ENCODE assay signal across 9 mouse cellular contexts in the genomic region with DNA sequence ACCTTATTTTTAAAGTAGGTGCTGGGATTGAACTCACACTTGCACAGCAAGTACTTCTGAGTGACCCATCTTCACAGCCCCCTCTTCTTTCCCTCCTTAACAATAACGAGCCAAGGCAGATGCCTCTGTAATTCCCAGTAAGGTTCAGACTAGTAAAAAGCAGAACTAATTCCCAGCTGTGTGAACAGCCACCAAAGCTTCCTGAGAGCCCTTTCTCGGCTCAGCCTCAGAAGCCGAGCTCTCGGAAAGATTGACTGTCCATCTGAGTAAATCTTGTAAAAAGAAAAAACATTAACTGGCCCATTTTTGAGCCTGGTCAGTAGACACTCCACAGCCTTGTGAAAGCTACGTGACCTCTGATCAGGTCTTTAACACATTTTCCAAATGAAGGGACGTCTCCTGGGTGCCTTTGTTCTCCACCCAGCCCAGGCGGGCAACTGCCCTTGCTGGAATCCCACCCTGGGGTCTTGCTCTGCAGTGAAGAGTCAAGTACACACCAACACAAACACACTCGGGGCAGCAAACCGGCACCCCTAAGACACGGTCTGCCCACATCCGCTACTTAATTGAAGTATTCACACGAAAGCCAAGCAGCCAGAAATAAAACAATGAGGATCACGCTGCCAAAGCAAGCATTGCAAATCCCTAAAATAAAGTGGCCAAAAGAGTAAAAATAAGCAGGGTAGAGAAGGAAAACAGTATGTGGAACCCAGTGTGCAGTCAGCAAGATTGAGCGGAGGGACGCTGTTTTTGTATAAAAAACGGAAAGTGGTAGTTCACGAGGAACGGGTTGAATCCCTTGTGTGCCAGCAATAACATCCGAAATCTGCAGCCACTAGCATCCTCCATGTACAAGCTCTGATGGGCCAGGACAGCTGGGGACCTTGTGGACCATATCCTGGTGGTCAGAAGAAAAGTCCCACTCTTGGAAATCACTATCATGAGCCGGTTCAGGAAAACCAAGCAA.
A peak's percentile ranks its signal among the peaks of the same experiment; 100 is the strongest.
DNase-seq lines count a peak whose midpoint lies in the region; ATAC-seq and TF ChIP-seq lines count a peak whose summit lies in the region.
"Had no signal": no experiment of that assay in that cellular context is flagged by ENCODE, and none has a peak within 500 bp of the region (broad histone marks: within the 10 kb centered on the region; RNA-seq: fewer than 3 reads in every experiment).

No protein-coding gene starts in this region.

- H3K9ac ChIP-seq in hindbrain, embryonic 11.5 days (ENCODE audit: low read depth, low read length): no peak overlapping the region
- no peak overlapping the region for H3K9ac ChIP-seq in midbrain, embryonic 15.5 days

- whole genome bisulfite sequencing in hindbrain, embryonic 11.5 days: 34% methylated on average over 20 of the region's 20 CpGs
- WGBS in midbrain, embryonic 15.5 days: 22% methylated on average over 20 of the region's 20 CpGs

- no peak for TF ChIP-seq POLR2A in embryonic fibroblast, embryonic 13.5 days (IDR thresholded peaks at IDR 0.05; ENCODE audit: low read depth, low read length)

- TF ChIP-seq CTCF in embryonic fibroblast, embryonic 13.5 days (IDR thresholded peaks at IDR 0.05; ENCODE audit: borderline replicate concordance, insufficient read depth, low read length): no peak

- no peaks in the 10 kb centered on the region for H3K27me3 ChIP-seq in hindbrain, embryonic 11.5 days (ENCODE audit: control insufficient read depth, insufficient read depth, low read length)
- no peaks in the 10 kb centered on the region for H3K27me3 ChIP-seq in midbrain, embryonic 15.5 days (replicated peaks)

- peaks cover 9% of the 10 kb centered on the region for H3K4me1 ChIP-seq in embryonic fibroblast, embryonic 13.5 days (ENCODE audit: control insufficient read depth, insufficient read depth, low read length)
- no peaks in the 10 kb centered on the region for H3K4me1 ChIP-seq in hindbrain, embryonic 11.5 days (replicated peaks; ENCODE audit: control insufficient read depth, insufficient read depth, low read length)
- peaks cover 17% of the 10 kb centered on the region for H3K4me1 ChIP-seq in midbrain, embryonic 15.5 days

- no peaks in the 10 kb centered on the region for H3K36me3 ChIP-seq in hindbrain, embryonic 11.5 days (ENCODE audit: control insufficient read depth, insufficient read depth, low read length)
- H3K36me3 ChIP-seq in midbrain, embryonic 15.5 days (replicated peaks): no peaks in the 10 kb centered on the region

- H3K4me3 ChIP-seq in embryonic fibroblast, embryonic 13.5 days (ENCODE audit: insufficient read depth, low read length): no peak overlapping the region
- no peak overlapping the region for H3K4me3 ChIP-seq in hindbrain, embryonic 11.5 days (ENCODE audit: low read depth, low read length)
- 0 out of 2 replicates have a peak overlapping the region, but pooled peaks have one; percentile 4 for H3K4me3 ChIP-seq in midbrain, embryonic 15.5 days

- DNase-seq in heart, adult 18-20 months: peak; percentile 61 to 63
- no peak for DNase-seq in heart, postnatal 14 days
- DNase-seq in hindbrain, embryonic 11.5 days (ENCODE audit: low spot score): peak; percentile 22
- DNase-seq in right cerebral cortex, adult 2 months (ENCODE audit: low spot score in 2 of 2): no peak
- no peak for DNase-seq in testis, postnatal 14 days (ENCODE audit: low spot score)
- DNase-seq: lung, postnatal 14 days had no signal

- no peaks in the 10 kb centered on the region for H3K9me3 ChIP-seq in hindbrain, embryonic 11.5 days (ENCODE audit: control insufficient read depth, low read length)
- H3K9me3 ChIP-seq in midbrain, embryonic 15.5 days: no peaks in the 10 kb centered on the region

- peak; percentile 27; the same call in 1 of the 2 replicates for ATAC-seq in hindbrain, embryonic 11.5 days (ENCODE audit: low FRiP score)
- no peak for ATAC-seq in midbrain, embryonic 15.5 days (replicated peaks)
- no peak for ATAC-seq in erythroblast, adult 5-6 weeks (replicated peaks; ENCODE audit: low FRiP score, poor library complexity, severe bottlenecking)

- peak overlapping the region; percentile 35; the same call in 1 of the 2 replicates for H3K27ac ChIP-seq in embryonic fibroblast, embryonic 13.5 days (ENCODE audit: insufficient read depth, low read length)
- no peak overlapping the region for H3K27ac ChIP-seq in hindbrain, embryonic 11.5 days (ENCODE audit: low read depth, low read length)
- H3K27ac ChIP-seq in midbrain, embryonic 15.5 days: 0 out of 2 replicates have a peak overlapping the region, but pooled peaks have one; percentile 32

- no peak overlapping the region; the same call in 1 of the 2 replicates for H3K4me2 ChIP-seq in hindbrain, embryonic 11.5 days (replicated peaks; ENCODE audit: low read depth, low read length)
- H3K4me2 ChIP-seq in midbrain, embryonic 15.5 days: peak overlapping the region; percentile 29

- intact Hi-C loops in heart, postnatal 14 days (cut with DNase I): loop anchor here (2.0 kb wide), 2 partner anchors 33 to 79 kb away; a partner anchor contains a TSS

Comparison
In these comparisons a context has a peak if more than half of its experiments do, and no peak if none do; other contexts are left out.
1. DNase-seq: peak in heart, adult 18-20 months (2 of 2) and hindbrain, embryonic 11.5 days (single experiment); none in heart, postnatal 14 days (0 of 2), right cerebral cortex, adult 2 months (0 of 2) and testis, postnatal 14 days (single experiment).